Mouse (Mus musculus) lung, postnatal 0 days (tissue): ENCODE measurements around the gene Ccdc125.

ENCODE experiments used
- CTCF ChIP-seq: IDR thresholded peaks from 2 replicates; pipeline ENCODE4 v1.5.1; 2016; ENCODE audit warnings: antibody characterized with exemption, mild to moderate bottlenecking
- EP300 ChIP-seq: IDR thresholded peaks from 2 replicates; pipeline ENCODE4 v1.6.1; 2016; ENCODE audit warnings: antibody characterized with exemption, mild to moderate bottlenecking, control low read depth

DNA sequence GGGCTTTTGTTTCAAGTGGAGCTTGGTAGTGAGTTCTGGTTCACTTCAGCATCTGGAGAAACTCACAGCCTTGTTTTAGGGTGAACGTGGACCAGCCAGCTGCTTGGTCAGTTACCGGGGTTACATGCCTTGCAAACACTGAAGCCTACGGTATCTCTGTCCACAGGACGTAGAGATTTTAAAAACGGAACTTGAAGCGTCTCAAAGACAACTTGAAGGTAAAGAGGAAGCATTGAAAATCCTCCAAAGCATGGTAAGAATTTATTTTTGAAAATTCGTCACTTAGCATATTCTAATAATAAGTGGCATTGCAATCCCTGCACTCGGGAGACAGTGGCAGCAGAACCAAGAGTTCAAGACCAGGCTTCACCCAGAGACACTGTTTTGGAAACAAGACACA lies 12.1 kb downstream of the Ccdc125 start:
- TF ChIP-seq CTCF (no peak), EP300 (no peak)
